Mouse (Mus musculus): ENCODE measurements around the gene Cdh13.

Gene Cdh13

DNA sequence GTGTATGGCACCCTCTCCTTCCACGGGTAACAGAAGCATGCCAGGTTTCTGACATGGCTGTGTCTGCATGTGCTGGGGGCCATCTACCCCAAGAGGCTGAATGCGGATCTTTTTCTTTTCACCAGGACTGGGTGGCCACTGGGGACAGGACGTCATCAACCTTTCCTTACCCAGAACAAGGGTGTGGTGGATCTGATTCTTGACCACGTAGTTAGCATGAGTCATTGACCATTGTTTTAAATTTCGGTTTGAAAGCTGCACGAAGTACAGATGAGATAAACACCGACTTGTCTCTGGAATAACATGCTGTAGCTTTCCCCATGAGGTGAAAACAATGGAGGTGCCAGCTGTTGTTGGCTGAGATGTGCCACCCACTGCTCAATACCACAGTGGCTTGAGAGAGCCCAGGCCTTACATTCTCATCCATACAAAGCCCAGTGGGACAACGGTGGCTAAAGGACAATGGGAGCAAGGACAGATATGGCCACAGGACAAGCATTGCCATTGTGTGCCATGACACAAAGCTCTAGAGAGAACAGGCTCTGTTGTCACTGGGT, 161.2 kb downstream of the Cdh13 start:
- no peak for DNase-seq (ENCODE audit: low read depth, low spot score)

DNA sequence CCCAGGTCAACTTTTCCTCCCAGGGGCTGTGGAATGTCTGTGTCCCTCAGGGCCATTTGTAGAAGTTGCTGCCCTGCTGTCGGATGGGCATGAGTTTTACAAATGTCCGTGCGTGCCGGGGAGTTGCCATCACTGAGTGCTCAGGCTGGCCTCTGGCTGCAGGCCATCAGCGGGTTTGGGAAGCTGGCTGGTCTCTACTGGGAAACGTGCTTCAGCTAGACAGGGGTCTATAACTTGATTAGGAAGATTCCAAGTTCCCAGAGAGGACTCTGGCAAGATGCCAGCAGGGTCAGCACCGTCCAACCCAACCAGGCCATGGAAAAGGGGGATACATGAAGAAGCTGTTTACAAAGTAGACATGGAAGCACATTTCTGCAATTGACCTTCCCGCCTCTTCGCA, 163.0 kb downstream of the Cdh13 start:
- DNase-seq (ENCODE audit: low read depth, low spot score), result no peak

DNA sequence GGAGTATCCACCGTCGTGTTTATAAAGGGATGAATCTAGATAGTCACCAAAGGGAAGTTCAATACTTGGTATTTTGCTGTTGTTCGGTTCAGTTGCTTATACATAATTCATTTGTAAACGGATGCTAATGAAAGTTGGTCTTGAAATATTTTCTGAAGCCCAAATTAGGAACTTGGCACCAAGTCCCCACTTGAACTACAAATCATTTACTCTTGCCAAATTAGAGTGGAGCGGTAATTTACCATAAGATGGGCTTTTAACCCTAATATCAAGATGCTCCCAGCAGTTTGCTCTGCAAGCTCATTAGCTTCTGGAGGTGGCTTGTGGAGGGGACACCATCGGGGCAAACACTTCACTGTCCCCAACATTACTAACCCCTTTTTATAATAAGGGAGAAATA, 164.5 kb downstream of the Cdh13 start:
- DNase-seq (ENCODE audit: low read depth, low spot score), result no peak

DNA sequence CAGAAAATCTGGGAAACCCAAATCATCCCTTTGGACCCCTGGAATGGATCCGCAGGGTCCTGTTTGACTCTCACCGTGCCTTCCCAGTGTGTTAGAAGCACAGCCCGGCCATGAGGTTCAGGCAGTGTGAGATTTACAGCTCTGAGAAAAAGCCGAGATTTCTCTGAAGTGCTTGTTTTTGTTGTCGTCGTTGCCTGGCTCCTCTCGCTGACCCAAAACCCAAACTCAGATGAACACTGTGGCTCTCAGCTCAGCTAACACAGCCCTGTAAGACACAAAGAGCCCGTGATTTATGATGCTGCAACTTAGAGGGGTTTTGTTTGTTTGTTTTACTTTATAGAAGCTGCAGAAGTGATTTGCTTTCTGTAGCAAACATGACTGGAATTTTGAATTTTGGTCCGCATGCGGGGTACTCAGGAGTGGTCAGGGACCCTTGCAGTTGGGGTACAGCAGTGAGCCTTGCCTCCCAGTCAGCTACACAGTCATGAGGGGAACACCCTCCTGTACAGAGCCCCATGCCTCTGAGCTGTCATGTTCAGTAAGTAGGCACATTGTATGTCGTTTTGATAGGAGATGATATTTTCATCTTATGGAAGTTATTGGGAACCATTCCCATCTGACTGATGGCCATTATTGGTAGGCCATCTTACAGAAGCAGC, 169.0 kb downstream of the Cdh13 start:
- DNase-seq (ENCODE audit: low read depth, low spot score), result no peak

DNA sequence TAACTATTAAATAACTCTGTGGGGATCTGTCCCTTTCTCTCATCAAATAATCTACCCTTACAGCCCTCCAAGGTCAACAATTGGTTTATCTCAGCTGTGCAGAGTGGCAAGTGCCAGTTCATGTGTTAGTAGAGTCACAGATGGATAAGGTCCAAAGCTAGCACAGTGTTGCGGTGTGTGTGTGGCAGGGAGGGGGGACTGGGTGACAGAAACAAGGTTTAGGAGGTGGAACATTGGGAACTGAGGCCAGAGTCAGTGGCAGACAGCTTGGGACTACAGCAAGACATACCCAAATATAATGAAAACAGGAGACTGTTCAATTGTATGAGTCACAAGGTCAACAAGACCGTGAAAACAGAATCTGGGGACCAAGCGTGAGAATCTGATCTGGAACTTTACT, 171.7 kb downstream of the Cdh13 start:
- DNase-seq (ENCODE audit: low read depth, low spot score), result no peak

DNA sequence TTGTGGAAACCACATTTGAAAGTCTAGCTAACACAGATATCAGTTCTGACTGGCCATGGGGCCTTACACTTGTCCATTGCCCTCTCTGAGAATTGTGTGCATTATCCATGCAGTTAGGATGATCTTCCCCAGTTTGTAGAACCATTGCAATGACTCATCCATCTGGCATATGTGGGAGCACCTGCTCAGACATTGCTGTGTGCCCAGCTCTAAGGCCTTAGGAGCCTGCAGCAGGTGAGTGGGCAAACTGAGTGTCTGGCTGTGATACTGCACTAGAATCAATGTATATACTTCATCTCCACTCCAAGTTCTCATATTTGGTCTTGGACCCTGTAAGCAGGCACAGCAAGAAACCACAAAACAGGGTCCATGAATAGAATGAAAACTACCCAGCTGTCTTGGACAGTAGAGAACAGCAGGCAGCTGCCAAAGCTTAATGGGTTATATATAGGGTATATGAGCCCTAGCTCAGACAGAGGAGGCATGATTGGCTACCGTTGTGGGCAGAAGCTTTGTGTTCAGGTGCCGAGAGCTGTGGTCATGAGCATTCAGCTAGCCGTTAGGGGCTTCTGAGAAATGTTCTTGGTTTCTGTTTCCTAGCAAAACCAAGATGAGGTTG, 181.9 kb downstream of the Cdh13 start:
- DNase-seq (ENCODE audit: low read depth, low spot score), result no peak

DNA sequence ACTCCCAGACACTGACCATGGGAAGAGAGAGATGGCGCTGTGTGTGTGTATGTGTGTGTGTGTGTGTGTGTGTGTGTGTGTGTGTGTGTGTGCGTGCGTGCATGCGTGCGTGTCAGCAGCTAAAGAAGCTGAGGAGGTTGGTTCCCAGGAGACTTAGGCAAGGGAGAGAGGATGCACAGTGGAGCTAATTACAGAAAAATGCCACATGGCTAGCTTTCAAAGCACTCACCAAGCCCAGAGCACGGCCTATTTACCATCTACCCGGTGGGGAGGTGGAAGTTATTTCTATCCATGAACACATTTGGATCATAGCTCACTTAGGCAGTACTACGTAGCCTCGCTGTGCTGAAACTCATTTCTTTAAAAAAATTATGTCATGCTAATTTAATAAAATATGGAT, 194.1 kb downstream of the Cdh13 start:
- DNase-seq (ENCODE audit: low read depth, low spot score), result no peak

DNA sequence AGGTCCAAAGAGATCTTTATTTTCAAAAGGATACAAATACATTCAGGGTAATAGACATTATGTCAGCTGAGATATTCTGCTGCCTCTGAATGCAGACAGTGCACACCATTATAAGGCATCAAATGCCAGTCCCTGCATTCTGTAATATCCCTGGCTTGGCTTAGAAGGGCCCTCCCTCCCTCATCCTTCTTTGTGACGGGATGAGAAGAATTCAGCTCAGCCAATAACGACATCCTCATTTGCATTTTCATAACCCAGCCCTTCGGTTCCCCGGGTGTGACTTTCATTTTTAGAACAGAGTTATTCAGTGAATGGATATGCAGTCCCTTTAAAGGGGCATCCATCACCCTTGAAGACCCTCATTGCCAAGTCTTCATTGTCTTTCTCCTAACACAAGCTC, 205.2 kb downstream of the Cdh13 start:
- DNase-seq (ENCODE audit: low read depth, low spot score), result no peak

DNA sequence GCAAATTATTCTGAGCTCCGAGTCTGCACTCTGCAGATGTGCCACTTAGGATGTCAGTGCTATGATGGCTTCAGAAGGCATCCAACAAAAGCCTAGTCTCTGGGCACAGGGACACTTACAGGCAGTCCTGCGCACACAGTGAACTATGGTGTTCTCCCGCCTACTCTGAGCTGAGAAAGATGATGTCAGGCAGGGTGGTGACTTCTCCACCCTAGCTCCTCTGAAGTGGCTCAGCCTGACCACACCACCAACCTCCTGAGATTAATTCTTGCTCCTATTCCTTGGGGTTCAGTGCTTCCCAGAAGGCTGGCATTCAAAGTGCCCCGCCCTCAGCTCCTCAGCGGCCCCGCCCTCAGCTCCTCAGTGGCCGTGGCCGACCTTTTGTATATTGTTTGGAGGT, 219.0 kb downstream of the Cdh13 start:
- DNase-seq (ENCODE audit: low read depth, low spot score), result no peak

DNA sequence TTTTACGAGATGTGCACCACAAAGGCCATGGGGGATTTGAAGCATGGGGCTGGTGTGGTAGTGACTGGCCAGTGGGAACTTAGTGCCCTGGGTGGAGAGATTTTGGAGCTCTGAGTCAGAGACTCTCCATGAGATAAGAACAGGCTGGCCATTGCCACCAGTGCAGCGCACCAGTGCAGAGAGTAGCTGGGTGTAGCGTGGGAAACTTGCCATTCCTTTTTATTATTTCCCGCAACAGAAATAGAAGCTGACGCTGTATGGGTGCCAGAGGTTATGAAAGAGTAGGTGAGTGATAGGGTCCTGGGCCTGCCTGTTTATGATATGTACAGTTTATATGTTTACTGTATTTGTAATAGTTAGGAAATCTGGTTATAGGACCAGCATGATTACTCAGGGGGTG, 225.9 kb downstream of the Cdh13 start:
- DNase-seq (ENCODE audit: low read depth, low spot score), result no peak

DNA sequence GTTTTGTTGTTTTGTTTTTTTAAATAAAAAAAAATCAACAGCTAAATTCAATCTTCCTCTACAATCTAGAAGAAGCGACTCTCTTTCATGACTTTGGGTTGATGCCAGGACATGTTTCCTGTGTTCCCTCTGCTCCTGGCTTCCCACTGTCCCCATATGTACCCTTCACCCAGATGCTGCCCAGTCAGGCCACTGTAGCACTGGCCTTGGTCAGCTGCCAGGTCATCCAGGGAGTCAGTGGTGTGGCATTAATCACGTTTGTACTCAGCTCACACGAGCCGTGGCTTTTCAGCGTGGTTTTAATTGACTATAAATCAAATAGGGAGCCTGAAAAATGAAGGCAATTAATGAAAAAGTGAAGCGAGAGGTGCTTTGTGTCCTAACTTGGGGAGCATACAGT, 229.7 kb downstream of the Cdh13 start:
- no peak for DNase-seq (ENCODE audit: low read depth, low spot score)

DNA sequence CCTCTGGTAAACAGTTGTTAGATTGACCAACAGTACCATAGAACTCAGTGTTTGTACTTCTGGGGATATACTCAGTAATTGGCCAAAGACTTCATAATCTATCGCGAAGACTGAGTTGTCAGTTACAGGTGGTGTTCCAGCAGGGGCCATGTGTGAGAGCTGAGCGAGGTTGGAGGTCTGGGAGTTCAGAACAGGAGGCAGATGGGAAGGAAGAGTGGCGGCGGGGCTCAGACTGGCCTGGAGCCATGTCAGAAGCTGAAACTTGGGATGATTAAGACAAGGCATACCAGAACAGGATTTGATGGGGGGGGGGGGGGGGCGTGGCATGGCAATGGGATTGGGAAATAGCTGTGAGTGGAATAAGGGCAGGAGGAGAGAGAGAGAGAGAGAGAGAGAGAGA, 232.1 kb downstream of the Cdh13 start:
- DNase-seq (ENCODE audit: low read depth, low spot score), result no peak

DNA sequence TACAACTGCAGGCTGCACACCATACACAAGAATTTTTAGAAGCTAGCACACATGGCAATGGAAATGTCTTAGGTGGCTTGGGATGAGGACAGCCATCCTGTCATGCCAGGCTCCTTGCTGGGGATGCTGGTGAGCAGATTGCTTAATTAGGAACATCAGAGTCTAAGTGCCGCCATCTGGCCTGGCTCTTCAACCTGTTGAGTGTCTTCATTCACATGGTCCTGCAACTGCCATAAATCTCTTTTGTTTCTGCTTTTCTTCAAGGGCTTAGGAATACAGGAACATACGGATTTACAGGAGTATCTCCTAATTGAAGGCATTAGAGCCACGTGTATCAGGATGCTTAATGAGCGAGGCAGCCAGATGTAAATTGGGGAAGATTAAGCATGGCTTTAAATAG, 233.5 kb downstream of the Cdh13 start:
- DNase-seq (ENCODE audit: low read depth, low spot score), result no peak

DNA sequence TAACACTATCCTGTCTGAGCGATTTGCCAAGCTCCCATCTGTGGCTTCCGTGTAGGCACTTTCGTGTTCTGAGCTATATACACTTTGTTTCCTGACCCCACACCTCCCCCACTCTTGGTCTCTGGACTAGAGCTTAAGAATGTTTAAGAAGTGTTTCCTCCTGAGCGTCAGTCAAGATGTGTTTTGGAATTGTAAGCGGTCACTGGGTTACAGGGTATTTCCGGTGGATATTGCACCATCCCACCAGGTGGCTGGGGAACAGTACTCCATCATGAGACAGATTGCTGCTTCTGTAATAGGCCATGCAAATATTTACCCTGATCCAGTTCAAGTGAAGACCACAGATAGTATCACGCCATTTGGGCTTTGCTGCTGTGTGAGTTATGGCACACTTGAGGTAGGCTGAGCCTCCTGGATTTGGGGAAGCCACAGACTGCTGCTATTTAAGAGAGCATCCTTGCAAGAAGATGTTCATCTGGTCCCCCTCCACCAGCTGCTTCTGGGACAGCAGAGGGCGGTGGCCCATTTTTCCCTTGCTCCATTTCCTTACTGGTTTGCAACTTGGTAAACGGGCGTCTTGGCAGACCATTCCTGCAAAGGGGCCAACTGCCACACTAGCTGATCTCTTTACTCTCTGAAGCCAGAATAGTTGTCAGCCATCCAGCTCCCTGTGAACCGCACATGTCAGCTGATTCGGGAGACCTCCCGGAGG, 234.7 kb downstream of the Cdh13 start:
- no peak for DNase-seq (ENCODE audit: low read depth, low spot score)

DNA sequence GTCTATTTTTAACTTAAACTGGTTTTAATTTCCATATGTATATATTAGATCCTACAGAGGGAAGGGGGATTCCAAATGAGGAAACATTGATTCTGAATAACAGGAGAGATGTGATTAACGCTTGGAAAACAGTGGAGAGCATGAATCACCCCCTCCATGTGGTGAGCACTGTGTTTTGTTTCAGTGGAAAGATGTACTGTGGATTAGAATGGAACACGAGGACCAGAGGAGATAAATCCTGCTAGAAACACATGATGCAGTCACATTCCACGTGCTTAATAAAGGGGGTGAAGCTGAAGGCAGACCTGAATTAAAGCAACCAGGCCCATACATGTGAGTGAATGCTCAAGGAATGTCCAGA, 235.2 kb downstream of the Cdh13 start:
- no peak for DNase-seq (ENCODE audit: low read depth, low spot score)

DNA sequence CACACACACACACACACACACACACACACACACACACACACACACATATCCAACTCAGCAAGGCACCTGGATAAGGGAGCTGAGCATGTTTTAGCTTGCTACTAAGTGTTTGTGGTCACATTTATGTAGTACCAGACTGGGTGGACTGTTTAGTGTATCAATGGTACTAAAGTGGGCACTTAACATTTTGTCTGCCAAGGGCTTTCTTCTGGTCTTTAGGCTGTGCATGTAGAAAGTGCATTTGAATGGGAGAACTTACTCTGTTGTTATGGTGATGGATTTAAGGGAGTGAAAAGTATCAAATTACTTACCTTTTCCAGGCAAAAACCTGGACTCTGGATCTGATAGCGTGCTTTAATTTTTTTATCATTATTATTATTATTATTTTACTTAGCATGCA, 240.4 kb downstream of the Cdh13 start:
- DNase-seq (ENCODE audit: low read depth, low spot score), result no peak

DNA sequence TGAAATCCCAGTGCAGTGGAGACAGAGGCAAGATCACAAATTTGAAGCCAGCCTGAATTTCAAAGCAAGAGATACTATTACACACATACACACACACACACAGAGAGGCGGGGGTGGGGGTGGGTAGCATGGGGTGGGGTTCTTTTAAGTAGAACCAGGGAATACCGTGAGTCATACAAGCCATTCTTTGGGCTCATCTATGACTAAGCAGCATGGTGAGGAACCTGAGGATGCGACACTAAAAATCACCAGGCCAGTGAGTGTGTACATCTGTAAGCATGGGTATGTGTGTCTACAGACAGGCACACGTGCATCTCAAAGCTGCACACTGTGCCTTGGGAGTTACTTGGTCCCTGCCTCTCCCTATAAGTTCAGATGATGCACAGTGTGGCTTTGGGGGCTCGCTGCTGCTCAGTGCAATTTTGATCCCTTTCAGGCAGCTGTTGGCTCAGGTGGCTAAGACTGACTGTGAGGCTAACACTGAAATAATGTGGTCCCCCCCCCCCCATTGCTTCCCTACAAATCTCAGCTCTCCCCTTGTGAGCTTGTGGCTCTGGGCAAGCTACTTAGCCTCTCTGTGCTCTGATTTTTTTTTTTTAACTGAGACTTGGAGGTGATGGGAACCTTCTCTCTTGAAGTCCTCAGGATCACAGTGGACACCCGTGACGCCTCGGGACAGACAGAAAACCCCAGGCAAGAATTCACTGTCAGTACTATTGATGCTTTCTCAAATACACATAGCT, 255.5 kb downstream of the Cdh13 start:
- DNase-seq (ENCODE audit: low read depth, low spot score), result no peak

DNA sequence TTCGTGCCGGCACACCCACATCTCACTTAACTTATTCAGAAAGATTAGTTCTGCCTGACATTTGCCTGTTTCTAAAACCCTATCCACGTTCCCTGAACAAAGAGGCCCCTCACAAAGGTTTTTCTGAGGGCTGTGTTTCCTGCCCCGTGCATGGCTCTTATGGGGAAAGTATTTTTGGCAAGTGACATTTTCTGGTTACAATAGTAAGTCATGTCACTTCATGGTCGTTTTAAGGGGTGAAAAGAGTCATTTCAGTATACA, 256.0 kb downstream of the Cdh13 start:
- no peak for DNase-seq (ENCODE audit: low read depth, low spot score)

DNA sequence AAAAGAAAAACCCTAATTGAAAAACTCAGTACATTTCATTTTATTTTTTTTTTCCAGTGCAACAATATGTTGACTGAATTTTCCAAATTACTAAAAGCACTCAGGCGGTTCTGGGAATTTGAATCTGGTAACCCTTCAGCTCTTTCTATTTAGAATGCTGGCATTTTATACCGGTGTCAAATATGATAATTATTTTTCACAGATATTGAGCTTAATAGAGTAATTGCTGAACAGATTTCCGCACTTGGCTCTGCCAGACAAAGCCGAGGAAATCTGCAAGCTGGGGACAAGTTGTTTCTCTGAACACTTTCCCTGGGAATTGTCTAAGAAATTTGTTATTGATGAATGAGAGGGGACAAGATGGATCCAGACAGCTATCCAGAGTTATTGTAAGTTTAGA, 256.4 kb downstream of the Cdh13 start:
- DNase-seq (ENCODE audit: low read depth, low spot score), result no peak

DNA sequence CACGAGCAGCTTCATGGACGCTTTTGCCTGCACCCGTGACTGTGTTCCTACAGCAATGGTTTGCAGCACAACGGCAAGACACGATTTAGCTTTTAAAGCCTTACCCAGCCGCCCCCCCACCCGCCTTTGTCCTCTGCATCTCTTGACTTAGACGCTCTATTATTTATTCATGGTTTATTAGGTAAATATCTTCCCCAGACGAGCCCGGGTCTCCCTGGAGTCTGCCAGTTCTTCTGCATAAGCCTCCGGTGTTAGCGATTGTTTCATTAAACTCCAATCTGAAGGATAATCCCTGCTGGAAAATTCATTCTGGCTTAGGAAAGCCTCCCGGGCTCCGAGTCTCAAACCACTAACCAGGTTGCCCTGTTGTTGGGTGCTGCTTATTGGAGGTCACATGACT, 268.9 kb downstream of the Cdh13 start:
- DNase-seq (ENCODE audit: low read depth, low spot score), result no peak

DNA sequence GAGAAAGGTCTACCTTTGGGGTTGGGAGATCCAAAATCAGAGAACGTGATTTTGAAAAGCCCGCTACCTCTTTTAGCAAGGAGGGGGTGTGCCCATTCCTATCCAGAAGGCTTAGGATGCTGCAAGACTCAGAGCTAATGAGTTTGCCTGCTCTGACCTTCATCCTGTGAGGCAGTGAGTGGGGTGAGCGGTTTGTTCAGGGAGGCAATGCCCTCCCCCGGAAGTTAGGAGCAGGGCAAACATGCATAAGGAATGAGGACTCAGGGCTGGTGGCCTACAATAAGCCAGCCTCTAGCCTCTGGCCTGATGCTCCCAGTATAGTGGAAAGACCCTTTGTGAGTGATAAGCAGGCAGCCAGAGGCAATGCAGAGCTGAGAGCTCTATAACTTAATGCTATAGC, 269.3 kb downstream of the Cdh13 start:
- no peak for DNase-seq (ENCODE audit: low read depth, low spot score)

DNA sequence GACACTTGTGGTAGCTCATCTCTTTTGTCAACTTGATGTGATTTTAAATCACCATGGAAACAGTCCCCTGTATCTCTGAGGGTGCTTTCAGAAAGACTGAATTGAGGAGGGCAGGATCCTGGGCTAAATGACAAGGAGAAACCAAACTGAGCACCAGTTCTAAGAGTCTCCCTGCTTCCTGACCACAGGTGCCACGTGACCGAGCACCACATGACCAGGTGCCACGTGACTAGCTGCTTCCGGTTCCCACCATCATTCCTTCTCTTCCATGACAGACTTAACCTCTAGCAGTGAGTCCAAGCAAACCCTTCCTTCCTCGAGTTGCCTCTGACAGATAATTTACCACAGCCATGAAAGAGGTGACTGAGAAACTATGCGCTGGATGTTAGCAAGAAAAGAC, 280.5 kb downstream of the Cdh13 start:
- DNase-seq (ENCODE audit: low read depth, low spot score), result no peak

DNA sequence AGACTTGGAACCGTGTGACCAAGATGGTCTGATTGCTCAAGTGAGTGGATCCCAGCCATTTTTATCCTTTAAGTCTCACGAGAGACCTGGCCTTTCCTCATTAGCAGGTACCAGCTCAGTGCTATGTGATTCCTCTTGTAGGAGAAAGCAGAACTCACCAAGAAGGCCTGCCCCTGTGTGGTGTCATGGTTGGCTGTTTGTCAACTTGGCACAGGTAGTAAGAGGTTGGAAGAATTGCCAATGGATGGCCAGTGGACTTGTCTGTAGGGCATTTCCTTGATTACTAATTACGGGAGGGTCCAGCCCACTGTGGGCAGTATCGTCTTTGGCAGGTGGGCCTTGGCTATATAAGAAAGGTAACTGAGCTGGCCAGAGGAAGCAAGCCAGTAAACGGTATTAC, 281.7 kb downstream of the Cdh13 start:
- DNase-seq (ENCODE audit: low read depth, low spot score), result no peak

Measured in CD4-positive, CD25-positive, alpha-beta regulatory T cell, adult 2 months (primary cell).